24 mouse cellular contexts compared by ENCODE assay signal in genomic region chr16:79849152-79849551, GRCm38 (mm10).
DNase-seq lines count a peak whose midpoint lies in the region; ATAC-seq and TF ChIP-seq lines count a peak whose summit lies in the region.
"Had no signal": no experiment of that assay in that cellular context is flagged by ENCODE, and none has a peak within 500 bp of the region (broad histone marks: within the 10 kb centered on the region; RNA-seq: fewer than 3 reads in every experiment).

No protein-coding gene starts in this region.

- no peaks in the 10 kb centered on the region for H3K4me1 ChIP-seq in midbrain, embryonic 14.5 days (ENCODE audit: control insufficient read depth, insufficient read depth, low read length)
- H3K4me1 ChIP-seq in midbrain, embryonic 11.5 days (ENCODE audit: control insufficient read depth, insufficient read depth, low read length) = no peaks in the 10 kb centered on the region
- no peaks in the 10 kb centered on the region for H3K4me1 ChIP-seq in midbrain, embryonic 16.5 days (ENCODE audit: control insufficient read depth, insufficient read depth, low read length)
- H3K4me1 ChIP-seq: forebrain, embryonic 10.5 days; forebrain, embryonic 13.5 days; heart, embryonic 10.5 days; heart, embryonic 13.5 days had no signal

- H3K9ac ChIP-seq in midbrain, embryonic 14.5 days (replicated peaks; ENCODE audit: low read length) = no peak overlapping the region
- H3K9ac ChIP-seq in midbrain, embryonic 11.5 days (ENCODE audit: low read length) = no peak overlapping the region
- H3K9ac ChIP-seq in midbrain, embryonic 16.5 days (ENCODE audit: low read depth, low read length) = no peak overlapping the region
- H3K9ac ChIP-seq: forebrain, embryonic 13.5 days; forebrain, postnatal 0 days; heart, embryonic 13.5 days; hindbrain, embryonic 14.5 days had no signal

- H3K27ac ChIP-seq in midbrain, embryonic 14.5 days (replicated peaks; ENCODE audit: low read depth, low read length) = no peak overlapping the region
- no peak overlapping the region for H3K27ac ChIP-seq in midbrain, embryonic 11.5 days (ENCODE audit: low read depth, low read length)
- H3K27ac ChIP-seq in midbrain, embryonic 16.5 days (ENCODE audit: low read length) = no peak overlapping the region
- H3K27ac ChIP-seq: forebrain, embryonic 10.5 days; forebrain, embryonic 13.5 days; gastrocnemius, adult 2 months; heart, adult 2 months; heart, embryonic 10.5 days; heart, embryonic 13.5 days; hindbrain, embryonic 14.5 days had no signal

- ATAC-seq in midbrain, embryonic 14.5 days (ENCODE audit: low FRiP score, low TSS enrichment) = no peak; the same call in 1 of the 2 replicates
- ATAC-seq in midbrain, embryonic 11.5 days (ENCODE audit: low FRiP score) = no peak
- peak; percentile 56; the same call in 1 of the 2 replicates for ATAC-seq in midbrain, embryonic 16.5 days
- ATAC-seq in granulocyte monocyte progenitor cell, adult 5-6 weeks (replicated peaks; ENCODE audit: poor library complexity, severe bottlenecking) = no peak
- ATAC-seq: activated CD4-positive, CD25-positive, alpha-beta regulatory T cell, adult 4 months; CD4-positive, CD25-positive, alpha-beta regulatory T cell, adult 4 months; forebrain, embryonic 13.5 days; forebrain, postnatal 0 days had no signal

- DNase-seq in midbrain, embryonic 14.5 days = peak; percentile 40
- no peak for DNase-seq in midbrain, embryonic 11.5 days (ENCODE audit: low spot score, missing footprints)
- DNase-seq in brain, embryonic 14.5 days (ENCODE audit: low read depth) = peak; percentile 45
- DNase-seq in heart, adult 18-20 months = no peak
- DNase-seq: adrenal gland, adult 8-10 months; adrenal gland, postnatal 25 days; cerebellum, adult 18-20 months; cerebellum, adult 9-10 months; cerebellum, postnatal 14 days; forebrain, postnatal 0 days; gastrocnemius, adult 2 months; gastrocnemius, postnatal 14 days; heart, adult 2 months; heart, postnatal 14 days; heart, postnatal 4 days had no signal

- H3K4me3 ChIP-seq in midbrain, embryonic 14.5 days (replicated peaks; ENCODE audit: low read depth, low read length) = no peak overlapping the region
- no peak overlapping the region for H3K4me3 ChIP-seq in midbrain, embryonic 11.5 days (ENCODE audit: low read depth, low read length)
- no peak overlapping the region for H3K4me3 ChIP-seq in midbrain, embryonic 16.5 days (ENCODE audit: low read depth, low read length)
- H3K4me3 ChIP-seq: forebrain, embryonic 10.5 days; forebrain, embryonic 13.5 days; gastrocnemius, adult 2 months; heart, adult 2 months; heart, embryonic 10.5 days; heart, embryonic 13.5 days had no signal

- WGBS in midbrain, embryonic 14.5 days = 64% methylated on average over 7 of the region's 7 CpGs
- WGBS in midbrain, embryonic 11.5 days = 82% methylated on average over 7 of the region's 7 CpGs
- 63% methylated on average over 7 of the region's 7 CpGs for WGBS in midbrain, embryonic 16.5 days

- no peaks in the 10 kb centered on the region for H3K9me3 ChIP-seq in midbrain, embryonic 14.5 days (ENCODE audit: control insufficient read depth, low read length)
- no peaks in the 10 kb centered on the region for H3K9me3 ChIP-seq in midbrain, embryonic 11.5 days (ENCODE audit: control insufficient read depth, low read length)
- H3K9me3 ChIP-seq in midbrain, embryonic 16.5 days (replicated peaks; ENCODE audit: control insufficient read depth, low read length, poor library complexity, severe bottlenecking) = no peaks in the 10 kb centered on the region
- H3K9me3 ChIP-seq: forebrain, embryonic 10.5 days; forebrain, embryonic 13.5 days; heart, embryonic 10.5 days; heart, embryonic 13.5 days had no signal

- H3K36me3 ChIP-seq in midbrain, embryonic 14.5 days (ENCODE audit: control insufficient read depth, insufficient read depth, low read length) = no peaks in the 10 kb centered on the region
- H3K36me3 ChIP-seq in midbrain, embryonic 11.5 days (ENCODE audit: control insufficient read depth, insufficient read depth, low read length) = no peaks in the 10 kb centered on the region
- no peaks in the 10 kb centered on the region for H3K36me3 ChIP-seq in midbrain, embryonic 16.5 days (ENCODE audit: control insufficient read depth, insufficient read depth, low read length)
- H3K36me3 ChIP-seq: forebrain, embryonic 10.5 days; heart, embryonic 10.5 days; heart, embryonic 13.5 days had no signal

- TF ChIP-seq CTCF in brain, embryonic 14.5 days (IDR thresholded peaks at IDR 0.05; ENCODE audit: borderline replicate concordance, extremely low read depth, insufficient read depth, insufficient read length) = no peak

- no peak overlapping the region for H3K4me2 ChIP-seq in midbrain, embryonic 14.5 days (ENCODE audit: low read length)
- H3K4me2 ChIP-seq in midbrain, embryonic 11.5 days = no peak overlapping the region
- H3K4me2 ChIP-seq in midbrain, embryonic 16.5 days (ENCODE audit: low read length) = no peak overlapping the region
- H3K4me2 ChIP-seq: forebrain, embryonic 13.5 days; heart, embryonic 13.5 days; hindbrain, embryonic 14.5 days had no signal

- H3K27me3 ChIP-seq in midbrain, embryonic 14.5 days (ENCODE audit: control insufficient read depth, insufficient read depth, low read length) = no peaks in the 10 kb centered on the region
- H3K27me3 ChIP-seq in midbrain, embryonic 11.5 days (ENCODE audit: control insufficient read depth, insufficient read depth, low read length) = no peaks in the 10 kb centered on the region
- H3K27me3 ChIP-seq in midbrain, embryonic 16.5 days (ENCODE audit: control insufficient read depth, insufficient read depth, low read depth, low read length) = no peaks in the 10 kb centered on the region
- H3K27me3 ChIP-seq: forebrain, embryonic 13.5 days; heart, embryonic 13.5 days had no signal

- TF ChIP-seq POLR2A in brain, embryonic 14.5 days (IDR thresholded peaks at IDR 0.05; ENCODE audit: borderline replicate concordance, extremely low read depth, insufficient read depth, insufficient read length, poor library complexity, severe bottlenecking) = no peak

Comparison
In these comparisons a context has a peak if more than half of its experiments do, and no peak if none do; other contexts are left out.
1. DNase-seq: peak in midbrain, embryonic 14.5 days (single experiment) and brain, embryonic 14.5 days (single experiment); none in midbrain, embryonic 11.5 days (single experiment) and heart, adult 18-20 months (0 of 2).